Mouse (Mus musculus) frontal cortex, postnatal 36 days (tissue): Measurements from ENCODE around the gene Nlgn2.

ENCODE experiments used
- DNase-seq, 2 experiments: peaks; one replicate each; pipeline ENCODE4 v3.0.0; 2022; ENCODE audit warnings: low spot score in 2 of 2

The Nlgn2 gene

GRCm38 (mm10) chr11:69795168-69795982 lies 42.2 kb downstream of the Nlgn2 start, which contains the start of gene Chrnb1:
Chrnb1 (minus strand) TSS chr11:69795943.
- peak; percentile 81 to 91 for DNase-seq

DNA sequence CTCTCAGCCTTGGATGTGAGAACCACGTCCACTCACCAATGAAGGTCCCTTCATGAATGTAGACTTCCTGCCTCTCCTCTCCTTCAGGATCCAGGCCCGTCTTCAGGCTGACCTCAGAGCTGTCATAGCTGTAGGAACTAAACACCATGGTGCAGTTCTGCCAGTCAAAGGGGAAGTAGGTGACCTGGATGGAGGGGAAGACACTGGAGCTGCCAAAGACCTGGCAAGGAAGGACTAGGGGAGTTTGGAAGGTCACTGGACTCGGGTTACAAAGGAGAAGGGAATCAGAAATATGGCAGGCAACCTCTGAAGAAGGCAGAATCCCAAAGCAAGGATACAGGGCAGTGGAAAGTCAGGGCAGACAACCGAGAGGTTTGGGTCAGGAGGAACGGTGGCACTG lies 44.2 kb downstream of the Nlgn2 start:
- DNase-seq = no peak

- no peak for DNase-seq
These were observed 46.2 kb downstream of the Nlgn2 start for GRCm38 (mm10) chr11:69791420-69791819.

DNA sequence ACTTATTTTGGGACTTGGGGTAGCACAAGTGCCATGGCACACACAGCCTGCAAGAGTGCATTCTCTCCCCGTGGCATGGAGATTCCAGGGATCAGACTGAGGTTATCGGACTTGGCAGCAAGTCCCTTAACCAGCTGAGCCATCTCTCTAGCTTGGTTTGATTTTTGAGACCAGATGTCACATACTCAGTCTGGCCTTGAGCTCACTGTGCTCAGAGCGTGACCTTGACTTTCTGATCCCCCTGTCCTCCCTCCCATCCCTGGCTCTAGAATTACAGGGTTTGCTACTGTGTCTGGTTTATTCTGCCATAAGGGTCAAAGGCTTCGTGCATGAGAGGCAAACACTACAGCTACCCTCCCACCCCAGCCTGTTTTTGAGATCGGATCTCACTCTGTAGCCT lies 48.2 kb downstream of the Nlgn2 start:
- no peak for DNase-seq

GRCm38 (mm10) chr11:69787306-69787705 lies 50.3 kb downstream of the Nlgn2 start:
- no peak for DNase-seq

DNA sequence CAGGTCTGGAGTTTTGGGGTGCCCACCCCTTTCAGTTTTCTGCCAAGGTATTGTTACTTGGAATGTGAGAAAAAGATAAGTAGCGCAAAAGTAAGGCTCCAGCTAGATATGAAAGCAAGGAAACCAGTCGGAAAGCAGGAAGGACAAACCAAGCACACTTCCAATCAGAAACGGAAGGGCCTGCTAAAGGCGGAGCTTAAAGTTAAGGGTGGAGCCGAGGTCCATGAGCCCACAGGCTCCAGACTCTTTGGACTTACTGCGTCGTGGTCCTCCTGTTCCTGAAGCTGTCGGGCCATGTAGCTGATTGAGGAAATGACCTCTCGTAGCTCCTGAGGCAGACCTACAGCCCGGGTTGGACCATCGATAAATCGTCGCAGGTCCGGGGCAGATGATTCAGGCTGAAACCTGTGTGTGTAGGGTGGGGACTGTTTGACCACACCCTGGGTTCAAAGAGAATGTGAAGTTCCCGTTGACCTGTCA lies 52.8 kb downstream of the Nlgn2 start:
- no peak for DNase-seq

DNA sequence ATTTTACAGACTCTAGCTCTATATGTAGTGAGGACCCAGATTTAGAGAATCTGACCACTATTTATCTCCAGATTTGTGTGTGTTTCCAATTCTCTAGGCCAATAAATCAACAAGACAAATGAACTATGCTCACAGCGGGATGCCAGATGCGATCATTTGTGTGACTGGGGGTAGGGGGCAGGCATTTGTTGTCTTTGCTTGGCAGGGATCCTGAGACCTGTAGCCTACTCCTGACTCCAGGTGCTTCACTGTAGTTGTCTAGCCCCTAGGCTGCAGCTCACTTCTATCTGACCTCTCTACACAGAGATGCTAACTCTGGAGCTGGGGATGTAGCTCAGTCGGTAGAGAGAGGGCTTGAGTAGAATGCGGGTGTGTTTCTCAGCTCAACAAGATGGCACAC lies 55.8 kb downstream of the Nlgn2 start:
- no peak for DNase-seq

- DNase-seq = no peak
These were observed 58.6 kb downstream of the Nlgn2 start for GRCm38 (mm10) chr11:69778985-69779384.

- no peak for DNase-seq
These were observed 59.2 kb downstream of the Nlgn2 start for GRCm38 (mm10) chr11:69778258-69778982.

- DNase-seq = no peak
These were observed 59.9 kb downstream of the Nlgn2 start for GRCm38 (mm10) chr11:69777504-69778257.

- no peak for DNase-seq
These were observed 61.1 kb downstream of the Nlgn2 start for GRCm38 (mm10) chr11:69776488-69776887.

DNA sequence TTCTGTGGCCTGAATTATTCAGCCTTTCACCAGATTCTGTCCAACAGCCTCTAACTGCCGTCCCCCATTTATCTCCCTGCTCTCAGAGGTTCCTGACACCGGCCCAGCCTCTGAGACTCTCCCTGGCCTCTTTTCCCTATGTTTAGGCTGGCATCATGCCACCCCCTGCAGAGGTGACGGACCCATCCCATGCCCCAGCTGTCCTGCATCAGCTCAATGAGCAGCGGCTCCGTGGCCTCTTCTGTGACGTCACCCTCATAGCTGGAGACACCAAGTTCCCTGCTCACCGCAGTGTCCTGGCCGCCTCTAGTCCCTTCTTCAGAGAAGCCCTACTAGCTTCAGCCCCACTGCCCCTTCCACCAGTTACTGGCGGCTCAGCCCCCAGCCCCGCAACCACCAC lies 61.9 kb downstream of the Nlgn2 start:
- no peak for DNase-seq

- DNase-seq = no peak
These were observed 62.6 kb downstream of the Nlgn2 start for GRCm38 (mm10) chr11:69774961-69775360.
